Mouse (Mus musculus) small intestine, adult 10 weeks (tissue): ENCODE measurements around the gene Timm17a. TPM values are rescaled to one million over a fixed set of nuclear protein-coding genes. Genes with fewer than 3 reads are reported as not detected.

Source experiments
- polyA plus RNA-seq: library from polyadenylated mRNA; stranded (reverse); fragments of 350-450 nt; fragmentation: Illumina TruSeq; extraction: RNeasy Lipid Tissue Mini Kit (QIAGEN cat#74804); gene quantifications from one replicate; pipeline ENCODE4 v1.2.3, GENCODE M21; 2014; ENCODE audit warnings: low replicate concordance

Timm17a gene
- 14.5 TPM for polyA plus RNA-seq

DNA sequence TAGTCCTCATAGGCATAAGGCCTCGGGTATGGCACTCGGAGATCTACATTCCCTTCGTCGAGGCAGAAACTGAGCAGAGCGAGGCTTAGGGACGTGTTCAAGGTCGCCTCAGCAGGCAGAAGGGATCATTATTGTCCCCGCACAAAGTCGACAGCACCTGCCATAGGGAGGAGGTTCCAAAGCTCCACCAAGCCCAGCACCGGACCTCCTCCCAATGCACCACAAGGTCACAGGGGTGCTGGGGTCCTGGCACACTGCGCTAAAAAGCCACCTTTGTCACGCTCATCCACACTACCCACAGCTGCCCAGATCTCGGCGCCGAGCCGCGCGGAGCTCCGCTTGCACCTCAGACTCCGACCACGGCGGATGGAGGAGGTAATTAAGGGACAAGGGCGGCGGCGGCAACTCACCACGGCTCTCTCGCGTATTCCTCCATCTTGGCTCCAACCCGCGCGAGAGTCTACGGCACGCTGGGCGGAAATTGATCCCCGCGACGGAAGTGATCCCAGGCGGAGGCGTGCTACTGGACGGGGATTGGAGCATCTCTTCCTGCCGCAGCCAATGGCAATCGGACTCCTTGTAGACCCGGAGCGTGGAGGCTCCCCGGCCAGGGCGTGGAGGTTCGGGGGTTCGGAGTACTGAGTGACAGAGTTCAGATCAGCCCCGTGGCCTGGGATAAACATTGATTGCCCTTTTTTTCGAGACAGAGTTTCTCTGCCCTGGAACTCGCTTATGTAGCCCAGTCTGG lies at the start of gene Timm17a:
Timm17a (minus strand) TSS at position 495 of the 748 bp plus-strand sequence.

DNA sequence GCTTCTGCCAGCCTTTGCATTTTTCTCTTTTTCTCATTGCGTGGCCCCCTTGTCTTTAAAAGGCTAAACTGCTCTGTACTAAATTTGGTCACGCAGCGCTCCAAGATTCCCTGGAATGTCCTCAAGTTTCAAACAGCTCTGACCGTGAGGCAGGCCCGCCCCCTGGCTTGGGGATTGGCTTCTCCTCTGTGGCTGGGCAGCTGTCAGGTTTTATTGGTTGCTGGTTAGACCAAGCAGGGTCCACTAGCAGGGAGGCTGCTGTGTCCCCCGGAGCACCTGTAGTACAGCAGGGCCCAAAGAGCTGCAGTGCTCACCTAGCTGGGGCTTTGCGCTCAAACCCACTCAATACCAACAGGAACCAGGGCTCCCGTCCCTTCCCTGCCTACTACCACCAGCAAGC lies 11.0 kb upstream of the Timm17a start, which contains the start of gene Lmod1:
Lmod1 (plus strand) TSS at position 237 of the 400 bp plus-strand sequence.

DNA sequence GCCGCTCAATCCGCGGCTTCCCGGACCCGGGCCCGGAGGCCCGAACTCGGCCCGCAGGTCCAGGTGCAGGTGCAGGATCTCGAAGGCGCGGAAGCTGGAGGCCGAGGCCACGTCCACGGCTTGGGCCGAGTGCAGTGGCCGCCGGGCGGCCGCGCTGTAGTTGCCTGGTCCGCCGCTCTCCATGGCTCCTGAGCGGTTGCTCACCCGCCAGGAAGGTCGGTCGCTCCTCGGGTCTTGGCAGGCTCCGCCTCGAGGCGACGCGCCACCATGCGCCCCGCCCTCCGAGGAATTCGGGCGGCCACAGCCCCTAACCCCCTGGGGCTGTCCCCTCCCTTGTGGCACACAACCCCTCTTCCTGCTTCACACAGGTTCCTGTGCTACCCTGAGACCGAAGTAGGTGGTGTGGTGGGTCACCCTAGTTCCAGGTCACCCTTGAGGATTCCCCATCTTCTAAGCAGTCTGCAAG lies 29.7 kb downstream of the Timm17a start, which contains the start of gene Rnpep:
Rnpep (minus strand) TSS at position 259 of the 466 bp plus-strand sequence.

DNA sequence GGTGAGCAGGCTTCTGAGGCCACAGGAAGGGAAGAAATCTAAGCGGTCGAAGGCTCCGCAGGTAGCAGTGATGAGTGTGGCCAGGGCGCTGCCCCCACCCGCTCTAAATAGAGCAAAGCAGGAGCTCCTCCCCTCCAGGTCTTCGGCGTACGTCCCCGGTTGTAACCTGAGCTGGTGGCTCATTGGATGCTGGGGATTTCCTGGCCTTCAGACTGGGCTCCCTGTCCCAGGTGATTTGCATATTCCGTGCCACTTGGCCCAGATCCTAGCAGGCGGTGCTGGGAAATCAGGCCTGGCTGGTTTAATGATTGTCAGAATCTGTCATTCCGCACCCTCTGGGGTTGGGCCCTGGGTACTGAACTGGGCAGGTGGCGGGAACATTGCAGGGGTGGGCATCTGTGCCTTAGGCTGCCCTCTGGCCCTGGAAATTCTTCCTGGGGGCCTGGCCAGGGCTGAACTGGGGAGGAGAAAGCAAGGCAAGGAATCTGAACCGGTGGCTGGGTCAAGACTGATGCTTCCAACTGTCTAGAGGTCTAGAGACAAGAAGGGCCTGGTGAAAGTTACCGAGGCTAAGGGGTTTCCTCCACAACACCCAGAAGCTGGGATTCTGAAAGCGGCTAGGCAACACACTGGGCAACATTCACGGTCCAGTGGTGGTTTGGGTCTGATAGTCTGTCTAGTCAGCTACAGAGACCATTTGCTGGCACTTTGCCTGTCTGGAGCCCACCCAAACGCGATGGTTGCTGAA lies 55.0 kb downstream of the Timm17a start, which contains the start of gene Elf3:
Elf3 (minus strand) TSS at position 189 of the 748 bp plus-strand sequence.

Other genes starting within 250 kb of the Timm17a start
- 0.11 TPM for gene Lgr6, start 208.5 kb downstream of the Timm17a start, polyA plus RNA-seq
- gene Ptpn7, start 181.1 kb downstream of the Timm17a start, polyA plus RNA-seq: 0.56 TPM
- 24.0 TPM for gene Arl8a, start 167.0 kb downstream of the Timm17a start, polyA plus RNA-seq
- not detected for gene Gpr37l1, start 146.1 kb downstream of the Timm17a start, polyA plus RNA-seq
- gene Elf3, start 55.2 kb downstream of the Timm17a start, polyA plus RNA-seq: 11.3 TPM
- 49.5 TPM for gene Rnpep, start 29.7 kb downstream of the Timm17a start, polyA plus RNA-seq
- gene Lmod1, start 11.0 kb upstream of the Timm17a start, polyA plus RNA-seq: 1.7 TPM
- gene Shisa4, start 61.5 kb upstream of the Timm17a start, polyA plus RNA-seq: not detected
- gene Ipo9, start 116.7 kb upstream of the Timm17a start, polyA plus RNA-seq: 7.9 TPM